Mouse (Mus musculus) heart, embryonic 11.5 days (tissue): ENCODE results near the gene Ass1. TPM values are rescaled to one million over a fixed set of nuclear protein-coding genes. Genes with fewer than 3 reads are reported as not detected.
A peak's percentile ranks its signal among the peaks of the same experiment; 100 is the strongest.

Experiments
- ATAC-seq: fragments of 200-750 bp; cut with Nextera tagmentation; replicated peaks from 2 replicates; pipeline ENCODE4 v1.8.0; 2017; ENCODE audit warnings: moderate library complexity; ENCODE audit not compliant: insufficient number of reproducible peaks, low FRiP score, low TSS enrichment
- H3K27ac ChIP-seq: fragments of 300-500 bp; sonication (generic); 2 replicates; pipeline ENCODE4 v1.5.1; 2014; ENCODE audit warnings: mild to moderate bottlenecking, low read depth, low read length
- H3K27me3 ChIP-seq: fragments of 300-500 bp; sonication (generic); 2 replicates; pipeline ENCODE4 v1.6.1; 2014; ENCODE audit warnings: mild to moderate bottlenecking, low read length, mixed read lengths; ENCODE audit not compliant: control insufficient read depth, insufficient read depth
- H3K36me3 ChIP-seq: fragments of 300-500 bp; sonication (generic); 2 replicates; pipeline ENCODE4 v1.6.1; 2014; ENCODE audit warnings: mild to moderate bottlenecking, low read length, moderate library complexity, mixed read lengths; ENCODE audit not compliant: control insufficient read depth, insufficient read depth
- H3K4me1 ChIP-seq: fragments of 300-500 bp; sonication (generic); 2 replicates; pipeline ENCODE4 v1.6.1; 2014; ENCODE audit warnings: low read length; ENCODE audit not compliant: control insufficient read depth, insufficient read depth
- H3K4me2 ChIP-seq: fragments of 300-500 bp; sonication (generic); 2 replicates; pipeline ENCODE4 v1.6.1; 2014; ENCODE audit warnings: mild to moderate bottlenecking, moderate library complexity
- H3K4me3 ChIP-seq: fragments of 300-500 bp; sonication (generic); 2 replicates; pipeline ENCODE4 v1.5.1; 2014; ENCODE audit warnings: low read depth, low read length
- H3K9ac ChIP-seq: fragments of 300-500 bp; sonication (generic); 2 replicates; pipeline ENCODE4 v1.6.1; 2014; ENCODE audit warnings: mild to moderate bottlenecking, low read depth, low read length, moderate library complexity
- H3K9me3 ChIP-seq: fragments of 300-500 bp; sonication (generic); replicated peaks from 2 replicates; pipeline ENCODE4 v1.6.1; 2016; ENCODE audit warnings: low read length; ENCODE audit not compliant: control insufficient read depth
- WGBS: fragments of 180-500 bp; shearing (Covaris S2); extraction: QIAGEN DNeasy Blood & Tissue Kit; methylation state at CpG from one replicate; pipeline ENCODE4 v1.1.7; 2014; ENCODE audit not compliant: insufficient replicate concordance; 5-methylcytosine and 5-hydroxymethylcytosine counted together
- polyA plus RNA-seq: library from polyadenylated mRNA; unstranded; fragments of >200 nt; fragmentation: Nextera tagmentation; extraction: Ambion mirVana; gene quantifications from 2 replicates; pipeline ENCODE4 v1.2.1, GENCODE M21; 2014

The Ass1 gene
- polyA plus RNA-seq = 8.8 and 9.0 TPM in 2 replicates

DNA sequence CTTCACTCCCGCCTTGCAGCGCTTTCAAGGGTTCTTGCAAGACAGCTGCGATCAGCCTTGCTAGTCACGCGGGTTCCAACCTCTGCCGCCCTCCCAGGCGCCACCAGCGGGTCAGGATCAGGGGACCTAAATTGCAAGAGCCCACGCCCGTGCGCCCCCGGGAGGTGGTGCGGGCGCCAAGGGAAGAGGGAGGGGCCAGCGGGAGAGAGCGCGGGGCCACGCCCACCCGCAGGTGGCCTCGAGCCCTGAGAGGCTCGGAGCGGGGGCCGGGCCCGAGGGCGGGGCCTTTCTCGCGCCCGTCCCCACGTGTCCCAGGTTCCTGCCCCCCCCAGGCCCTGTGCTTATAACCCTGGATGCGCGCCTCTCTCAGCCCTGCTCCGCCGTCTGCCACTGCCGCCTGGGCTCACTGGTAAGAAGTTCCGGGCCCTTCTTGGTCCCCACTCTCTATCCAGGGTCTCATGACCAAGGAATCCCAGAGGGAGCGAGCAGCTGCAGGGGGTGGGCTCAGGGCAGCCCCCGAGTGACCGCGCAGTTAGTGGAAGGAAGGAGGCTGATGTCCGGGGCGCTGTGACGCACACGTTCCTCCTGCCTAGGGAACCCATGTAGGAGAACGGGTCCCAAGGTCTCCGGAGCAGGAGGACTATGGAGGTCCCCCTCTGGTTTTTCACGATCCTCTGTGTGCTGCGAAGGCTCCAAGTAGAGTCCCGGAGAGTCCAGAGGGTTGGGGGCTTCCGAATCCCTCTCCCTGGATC lies at the start of gene Ass1:
Ass1 (plus strand) TSS at position 277 of the 752 bp plus-strand sequence.
- peak; percentile 74 for ATAC-seq
- no peak within 1 kb of the TSS for H3K27ac ChIP-seq
- H3K27me3 ChIP-seq = peaks cover 31% of the 10 kb centered on the region
- H3K4me2 ChIP-seq = peak within 1 kb of the TSS; percentile 80
- no peaks in the 10 kb centered on the region for H3K9me3 ChIP-seq
- peak within 1 kb of the TSS; percentile 44 for H3K9ac ChIP-seq
- no peaks in the 10 kb centered on the region for H3K36me3 ChIP-seq
- WGBS = 2% methylated on average over 49 of the region's 49 CpGs
- peak within 1 kb of the TSS; percentile 42 for H3K4me3 ChIP-seq
- 0 out of 2 replicates have a peak, but pooled peaks cover 4% of the 10 kb centered on the region for H3K4me1 ChIP-seq

DNA sequence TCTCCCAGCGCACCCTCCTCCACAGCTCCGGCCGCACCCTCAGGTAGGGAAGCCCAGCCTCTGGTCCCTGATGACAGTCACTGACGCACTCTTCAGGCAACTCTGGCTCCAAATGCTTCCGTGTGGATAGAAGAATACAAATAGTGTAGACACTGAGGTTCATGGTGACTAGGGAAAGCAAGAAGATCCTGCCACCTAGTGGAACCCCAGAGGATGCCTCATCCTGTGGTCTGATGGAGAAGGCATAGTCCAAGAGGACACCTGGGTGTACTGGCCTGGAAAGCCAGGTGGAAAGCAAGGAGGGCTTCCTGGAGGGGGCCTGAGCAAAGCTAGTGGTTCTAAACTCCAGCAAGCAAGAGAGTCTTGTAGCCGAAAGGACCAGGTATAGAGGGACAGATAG lies 49.1 kb upstream of the Ass1 start:
- H3K9me3 ChIP-seq = no peaks in the 10 kb centered on the region
- H3K27ac ChIP-seq = no peak overlapping the region
- H3K4me2 ChIP-seq = no peak overlapping the region
- H3K27me3 ChIP-seq = peaks cover 21% of the 10 kb centered on the region
- H3K4me1 ChIP-seq = no peaks in the 10 kb centered on the region
- WGBS = 73% methylated on average over 6 of the region's 6 CpGs
- ATAC-seq = no peak
- H3K4me3 ChIP-seq = no peak overlapping the region
- H3K36me3 ChIP-seq = no peaks in the 10 kb centered on the region
- H3K9ac ChIP-seq = no peak overlapping the region

DNA sequence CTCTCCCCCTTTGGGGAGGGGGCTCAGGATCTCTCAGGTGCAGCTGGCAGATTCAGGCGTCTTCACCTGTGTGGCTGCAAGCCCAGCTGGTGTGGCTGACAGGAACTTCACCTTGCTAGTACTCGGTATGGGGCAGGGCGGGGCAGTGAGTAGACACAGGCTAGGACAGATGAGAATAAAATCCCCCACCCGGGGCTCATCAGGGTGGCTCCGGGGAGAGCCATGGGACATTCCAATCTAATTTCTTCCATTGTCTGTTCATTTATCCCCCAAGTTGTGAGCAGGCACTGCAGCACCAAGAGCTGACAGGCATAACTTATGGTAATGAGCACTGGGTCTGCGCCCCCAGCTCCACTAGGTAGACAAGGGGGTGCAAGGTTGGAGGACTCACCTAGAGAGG lies 47.4 kb upstream of the Ass1 start:
- peaks cover 24% of the 10 kb centered on the region for H3K27me3 ChIP-seq
- 66% methylated on average over 6 of the region's 6 CpGs for WGBS
- H3K9ac ChIP-seq = no peak overlapping the region
- H3K9me3 ChIP-seq = no peaks in the 10 kb centered on the region
- H3K4me3 ChIP-seq = no peak overlapping the region
- no peaks in the 10 kb centered on the region for H3K4me1 ChIP-seq
- H3K27ac ChIP-seq = no peak overlapping the region
- ATAC-seq = no peak
- H3K4me2 ChIP-seq = no peak overlapping the region
- H3K36me3 ChIP-seq = no peaks in the 10 kb centered on the region

DNA sequence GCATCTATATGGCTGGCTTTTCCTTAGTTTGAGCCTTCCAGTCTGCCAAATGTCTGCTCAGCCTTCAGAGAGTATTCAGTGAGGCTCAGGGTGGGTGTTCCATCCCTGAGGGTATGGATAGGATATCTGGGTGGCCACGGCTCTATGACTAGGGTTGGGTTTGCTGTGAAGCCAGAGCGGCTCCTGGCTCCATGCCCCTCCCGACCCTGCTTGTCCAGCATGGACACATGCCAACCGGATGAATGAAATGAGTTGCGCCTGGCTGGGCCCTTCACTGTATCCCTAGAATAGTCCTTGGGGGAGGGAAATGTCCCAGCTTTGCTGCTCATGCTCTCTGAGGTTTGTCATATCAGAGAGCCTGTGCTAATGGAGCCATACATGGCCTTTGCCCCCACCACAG lies 38.5 kb upstream of the Ass1 start:
- Histone ChIP-seq H3K27me3 (peaks cover 39% of the 10 kb centered on the region), H3K9me3 (no peaks in the 10 kb centered on the region), H3K4me2 (no peak overlapping the region), H3K4me3 (no peak overlapping the region), H3K9ac (no peak overlapping the region), H3K4me1 (no peaks in the 10 kb centered on the region), H3K36me3 (no peaks in the 10 kb centered on the region), H3K27ac (no peak overlapping the region)
- WGBS = 75% methylated on average over 5 of the region's 5 CpGs
- no peak for ATAC-seq

DNA sequence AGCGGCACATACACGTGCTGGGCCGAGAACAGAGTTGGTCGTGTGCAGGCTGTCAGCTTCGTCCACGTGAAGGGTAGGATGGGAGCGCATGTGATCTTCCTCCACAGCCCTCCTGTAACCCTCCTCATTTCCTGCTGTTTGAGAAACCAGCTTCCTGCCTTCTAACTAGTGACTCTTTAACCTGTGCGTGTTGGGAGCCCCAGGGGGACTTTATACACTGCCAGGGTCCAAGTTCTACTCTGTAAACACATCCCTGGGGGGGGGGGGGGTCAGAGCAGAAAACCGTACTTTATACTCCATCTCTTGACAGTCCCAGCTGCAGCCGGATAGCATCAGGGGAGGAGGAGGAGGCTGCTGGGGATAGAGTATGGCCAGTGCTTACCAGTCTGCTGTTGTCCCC lies 35.3 kb upstream of the Ass1 start:
- 65% methylated on average over 10 of the region's 10 CpGs for WGBS
- ATAC-seq = no peak
- no peak overlapping the region for H3K27ac ChIP-seq

DNA sequence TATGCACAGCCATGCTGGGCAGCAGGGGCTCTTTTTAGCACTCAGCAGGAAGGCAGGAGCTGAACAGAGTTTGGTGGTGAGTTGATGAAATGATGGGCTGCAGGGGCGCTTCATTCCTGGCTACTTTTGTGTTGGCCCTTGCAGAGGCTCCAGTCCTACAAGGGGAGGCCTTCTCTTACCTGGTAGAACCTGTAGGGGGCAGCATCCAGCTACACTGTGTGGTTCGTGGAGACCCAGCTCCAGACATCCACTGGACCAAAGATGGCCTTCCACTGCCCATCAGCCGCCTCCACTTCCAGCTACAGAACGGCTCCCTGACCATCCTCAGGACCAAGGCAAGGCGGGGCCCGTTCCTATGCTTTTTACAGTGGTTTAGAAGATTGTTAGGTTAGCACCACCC lies 34.4 kb upstream of the Ass1 start:
- no peaks in the 10 kb centered on the region for H3K9me3 ChIP-seq
- no peak overlapping the region for H3K27ac ChIP-seq
- ATAC-seq = no peak
- no peak overlapping the region for H3K4me3 ChIP-seq
- 37% methylated on average over 6 of the region's 6 CpGs for WGBS
- H3K4me2 ChIP-seq = no peak overlapping the region
- peaks cover 24% of the 10 kb centered on the region for H3K27me3 ChIP-seq
- H3K36me3 ChIP-seq = no peaks in the 10 kb centered on the region
- no peak overlapping the region for H3K9ac ChIP-seq
- H3K4me1 ChIP-seq = peaks cover 3% of the 10 kb centered on the region; the same call in 1 of the 2 replicates

More for the DNA sequence above, 35.3 kb upstream of the Ass1 start:
- peaks cover 3% of the 10 kb centered on the region; the same call in 1 of the 2 replicates for H3K4me1 ChIP-seq
- no peak overlapping the region for H3K9ac ChIP-seq
- no peak overlapping the region for H3K4me3 ChIP-seq
- H3K4me2 ChIP-seq = no peak overlapping the region
- H3K36me3 ChIP-seq = no peaks in the 10 kb centered on the region
- peaks cover 28% of the 10 kb centered on the region for H3K27me3 ChIP-seq
- H3K9me3 ChIP-seq = no peaks in the 10 kb centered on the region

DNA sequence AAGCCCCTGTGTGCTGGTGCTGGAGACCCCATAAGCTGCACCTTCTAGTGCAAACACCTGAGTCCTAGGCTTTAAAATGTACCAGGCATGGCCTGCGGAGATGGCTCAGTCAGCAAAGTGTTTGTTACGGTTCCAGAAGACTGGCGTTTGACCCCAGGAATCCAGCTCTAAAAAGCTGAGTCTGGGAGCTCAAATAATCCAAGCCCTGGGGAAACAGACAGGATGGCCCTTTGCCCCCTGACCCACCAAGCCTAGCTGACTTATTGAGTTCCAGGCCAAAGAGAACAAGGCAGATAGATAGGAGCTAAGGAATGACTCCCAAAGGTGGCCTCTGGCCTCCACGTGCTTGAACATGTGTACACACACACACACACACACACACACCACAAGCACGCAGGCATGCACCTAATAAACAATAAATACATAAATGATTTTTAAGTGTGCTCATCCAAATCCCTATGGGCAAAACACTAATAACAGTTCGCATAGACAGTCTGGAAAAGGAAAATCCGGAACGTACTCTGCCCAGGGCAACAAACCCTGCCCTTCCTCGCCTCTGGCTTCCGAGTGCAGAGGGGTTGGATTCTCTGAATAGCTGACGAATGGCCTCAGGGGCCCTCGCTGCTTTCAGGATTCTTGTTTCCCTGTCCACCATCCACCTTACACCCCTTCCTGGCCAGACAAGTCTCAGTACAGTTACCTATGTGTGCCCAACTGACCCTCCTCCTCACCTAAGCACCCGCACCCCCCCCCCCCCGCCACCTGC lies 32.3 kb upstream of the Ass1 start:
- no peaks in the 10 kb centered on the region for H3K36me3 ChIP-seq
- H3K9me3 ChIP-seq = no peaks in the 10 kb centered on the region
- H3K9ac ChIP-seq = no peak overlapping the region
- H3K27ac ChIP-seq = no peak overlapping the region
- H3K4me3 ChIP-seq = no peak overlapping the region
- WGBS = 60% methylated on average over 14 of the region's 14 CpGs
- peaks cover 14% of the 10 kb centered on the region for H3K27me3 ChIP-seq
- no peak overlapping the region for H3K4me2 ChIP-seq
- ATAC-seq = no peak
- H3K4me1 ChIP-seq = peaks cover 3% of the 10 kb centered on the region; the same call in 1 of the 2 replicates

DNA sequence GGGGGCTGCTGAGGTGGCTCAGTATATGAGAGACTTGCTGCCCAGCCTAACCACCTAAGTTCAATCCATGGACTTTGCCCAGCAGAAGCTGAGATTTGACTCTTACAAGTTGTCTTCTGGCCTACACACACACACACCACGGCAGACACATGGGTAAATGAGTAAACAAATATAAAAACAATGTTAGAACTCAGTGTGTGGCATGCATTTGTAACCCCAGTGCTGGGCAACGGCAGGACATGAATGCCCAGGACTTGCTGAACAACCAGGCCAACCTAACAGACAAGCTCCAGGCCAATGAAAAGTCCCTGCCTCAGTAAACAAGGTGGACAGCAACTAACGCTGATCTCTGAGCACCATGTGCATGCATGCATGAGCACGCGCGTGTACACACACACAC lies 30.4 kb upstream of the Ass1 start:
- H3K27ac ChIP-seq = no peak overlapping the region
- no peak overlapping the region for H3K4me3 ChIP-seq
- H3K9me3 ChIP-seq = no peaks in the 10 kb centered on the region
- no peak for ATAC-seq
- H3K4me2 ChIP-seq = no peak overlapping the region
- 84% methylated on average over 6 of the region's 6 CpGs for WGBS
- H3K4me1 ChIP-seq = peaks cover 3% of the 10 kb centered on the region; the same call in 1 of the 2 replicates
- peaks cover 11% of the 10 kb centered on the region for H3K27me3 ChIP-seq
- H3K9ac ChIP-seq = no peak overlapping the region
- H3K36me3 ChIP-seq = no peaks in the 10 kb centered on the region
